Mouse (Mus musculus) CH12.LX (cell line): ENCODE data around the gene Fbxl21. TPM values are rescaled to one million over a fixed set of nuclear protein-coding genes. Genes with fewer than 3 reads are reported as not detected.
A peak's percentile ranks its signal among the peaks of the same experiment; 100 is the strongest.

ENCODE experiments used
- DNase-seq: peaks from one replicate; pipeline ENCODE4 v3.0.0-alpha.2; 2013; ENCODE audit errors: extremely low read depth
- H3K27ac ChIP-seq: 2 replicates; pipeline ENCODE4 v1.5.1; 2012; ENCODE audit warnings: low read depth, mild to moderate bottlenecking, control low read depth, moderate library complexity; ENCODE audit not compliant: insufficient read depth
- H3K27me3 ChIP-seq: replicated peaks from 2 replicates; pipeline ENCODE3; 2012; ENCODE audit warnings: inconsistent platforms
- H3K36me3 ChIP-seq, 2 experiments: replicated peaks in 1 of 2; 2 replicates each; pipeline versions ENCODE3 to v1.6.1; 2012; ENCODE audit warnings: inconsistent platforms in 1 of 2, low read length in 1 of 2, mild to moderate bottlenecking in 1 of 2, mixed read lengths in 1 of 2, moderate library complexity in 1 of 2; ENCODE audit not compliant: control insufficient read depth in 1 of 2, insufficient read depth in 1 of 2
- H3K4me1 ChIP-seq, 2 experiments: 2 replicates each; pipeline ENCODE4 v1.6.1; 2012; ENCODE audit warnings: inconsistent platforms in 1 of 2, moderate library complexity in 1 of 2; ENCODE audit not compliant: insufficient read depth in 2 of 2, control insufficient read depth in 1 of 2
- H3K4me2 ChIP-seq: 2 replicates; pipeline ENCODE4 v1.6.1; 2012; ENCODE audit warnings: low read depth, mild to moderate bottlenecking, control low read depth; ENCODE audit not compliant: poor library complexity, insufficient read depth, severe bottlenecking
- H3K4me3 ChIP-seq, 3 experiments: fragments of 150-350 bp in 1 of 3; sonication (generic) in 1 of 3; replicated peaks in 1 of 3; 2 replicates each; pipeline versions ENCODE3 to v1.5.1; 2011 to 2012; ENCODE audit warnings: low read depth in 2 of 3, low read length in 2 of 3, mild to moderate bottlenecking in 2 of 3, moderate library complexity in 2 of 3, control low read depth in 1 of 3, improper control_type of control experiment in 1 of 3, inconsistent platforms in 1 of 3, mixed read lengths in 1 of 3; ENCODE audit not compliant: poor library complexity in 1 of 3
- H3K79me2 ChIP-seq: replicated peaks from 2 replicates; pipeline ENCODE4 v1.6.1; 2012; ENCODE audit warnings: mild to moderate bottlenecking, moderate library complexity; ENCODE audit not compliant: control insufficient read depth, poor library complexity, insufficient read depth, severe bottlenecking; ENCODE audit errors: extremely low read depth
- H3K9ac ChIP-seq: 2 replicates; pipeline ENCODE4 v1.6.1; 2012; ENCODE audit warnings: low read depth, mild to moderate bottlenecking, control low read depth, moderate library complexity; ENCODE audit not compliant: insufficient read depth
- H3K9me3 ChIP-seq: replicated peaks from 2 replicates; pipeline ENCODE3; 2012; ENCODE audit warnings: low read length, inconsistent platforms, mixed read lengths
- BHLHE40 ChIP-seq: IDR thresholded peaks from 2 replicates; pipeline ENCODE4 v1.6.1; 2011; ENCODE audit warnings: mild to moderate bottlenecking, low read depth, low read length, improper control_type of control experiment
- CHD1 ChIP-seq: IDR thresholded peaks from 2 replicates; pipeline ENCODE4 v1.6.1; 2012; ENCODE audit warnings: low read depth, low read length, improper control_type of control experiment, inconsistent platforms
- CTCF ChIP-seq, 2 experiments: IDR thresholded peaks in 1 of 2; conservative IDR thresholded peaks in 1 of 2; 2 replicates each; pipeline ENCODE4 v1.5.1; 2011 to 2012; ENCODE audit warnings: low read depth in 2 of 2, low read length in 2 of 2, improper control_type of control experiment in 1 of 2, inconsistent platforms in 1 of 2, mild to moderate bottlenecking in 1 of 2, moderate library complexity in 1 of 2
- ELF1 ChIP-seq: IDR thresholded peaks from 2 replicates; pipeline ENCODE4 v1.6.1; 2014; ENCODE audit warnings: low read depth, mild to moderate bottlenecking, inconsistent platforms, low read length, improper control_type of control experiment
- ETS1 ChIP-seq: conservative IDR thresholded peaks from 2 replicates; pipeline ENCODE4 v1.6.1; 2012; ENCODE audit warnings: low read depth, mild to moderate bottlenecking, inconsistent platforms, low read length, improper control_type of control experiment, moderate library complexity
- GABPA ChIP-seq: IDR thresholded peaks from 2 replicates; pipeline ENCODE4 v1.6.1; 2012; ENCODE audit warnings: low read depth, low read length, improper control_type of control experiment, inconsistent platforms; ENCODE audit not compliant: insufficient replicate concordance
- IRF4 ChIP-seq: IDR thresholded peaks from 2 replicates; pipeline ENCODE4 v1.6.1; 2014; ENCODE audit warnings: low read depth, mild to moderate bottlenecking, inconsistent platforms, low read length, improper control_type of control experiment
- JUND ChIP-seq: conservative IDR thresholded peaks from 2 replicates; pipeline ENCODE4 v1.6.1; 2011; ENCODE audit warnings: low read depth, low read length, improper control_type of control experiment
- MAX ChIP-seq: IDR thresholded peaks from 2 replicates; pipeline ENCODE4 v1.6.1; 2011; ENCODE audit warnings: low read length, improper control_type of control experiment
- MAZ ChIP-seq: IDR thresholded peaks from 2 replicates; pipeline ENCODE4 v1.6.1; 2012; ENCODE audit warnings: low read depth, mild to moderate bottlenecking, inconsistent platforms, low read length, improper control_type of control experiment, moderate library complexity
- MXI1 ChIP-seq: IDR thresholded peaks from 2 replicates; pipeline ENCODE4 v1.6.1; 2011; ENCODE audit warnings: mild to moderate bottlenecking, low read depth, low read length, improper control_type of control experiment
- RAD21 ChIP-seq: IDR thresholded peaks from 2 replicates; pipeline ENCODE4 v1.6.1; 2011; ENCODE audit warnings: low read depth, mild to moderate bottlenecking, low read length, improper control_type of control experiment, moderate library complexity
- RCOR1 ChIP-seq: conservative IDR thresholded peaks from 2 replicates; pipeline ENCODE4 v1.6.1; 2012; ENCODE audit warnings: low read depth, mild to moderate bottlenecking, inconsistent platforms, low read length, improper control_type of control experiment
- SMC3 ChIP-seq: IDR thresholded peaks from 2 replicates; pipeline ENCODE4 v1.6.1; 2011; ENCODE audit warnings: low read depth, low read length, improper control_type of control experiment
- USF2 ChIP-seq: conservative IDR thresholded peaks from 2 replicates; pipeline ENCODE4 v1.6.1; 2011; ENCODE audit warnings: low read depth, low read length, improper control_type of control experiment
- ZMIZ1 ChIP-seq: IDR thresholded peaks from 2 replicates; pipeline ENCODE4 v1.6.1; 2012; ENCODE audit warnings: low read depth, mild to moderate bottlenecking, inconsistent platforms, low read length, improper control_type of control experiment
- dilution Hi-C: fragments of 300-500 bp; cut with MboI; formaldehyde crosslinking; loops from 2 replicates; pipeline ENCODE4 v1.14.3; 2020; ENCODE audit warnings: low sequenced_read_pairs; ENCODE audit not compliant: extremely low pct_unique_long_range_greater_than_20kb, extremely low pct_ligation_motif_present
- in situ Hi-C: fragments of 300-500 bp; cut with MboI; formaldehyde crosslinking; loops from 3 replicates; pipeline ENCODE4 v1.14.3; 2019; ENCODE audit warnings: low sequenced_read_pairs, low pct_ligation_motif_present, low pct_unique_long_range_greater_than_20kb, mixed read lengths
- polyA plus RNA-seq: library from polyadenylated mRNA; unstranded; fragments of >175 nt; gene quantifications from 2 replicates; pipeline ENCODE4 v1.2.1, GENCODE M21; 2012; ENCODE audit warnings: low read depth; ENCODE audit not compliant: insufficient read length
- total RNA-seq, 2 experiments: library from RNA; depleted of rRNA; stranded (reverse); fragments of 300-350 nt in 1 of 2; fragments of >200 nt in 1 of 2; gene quantifications; 2 replicates each; pipeline ENCODE4 v1.2.3; 2012 to 2014

Fbxl21 gene
- total and polyA plus RNA-seq, 3 experiments, result not detected

DNA sequence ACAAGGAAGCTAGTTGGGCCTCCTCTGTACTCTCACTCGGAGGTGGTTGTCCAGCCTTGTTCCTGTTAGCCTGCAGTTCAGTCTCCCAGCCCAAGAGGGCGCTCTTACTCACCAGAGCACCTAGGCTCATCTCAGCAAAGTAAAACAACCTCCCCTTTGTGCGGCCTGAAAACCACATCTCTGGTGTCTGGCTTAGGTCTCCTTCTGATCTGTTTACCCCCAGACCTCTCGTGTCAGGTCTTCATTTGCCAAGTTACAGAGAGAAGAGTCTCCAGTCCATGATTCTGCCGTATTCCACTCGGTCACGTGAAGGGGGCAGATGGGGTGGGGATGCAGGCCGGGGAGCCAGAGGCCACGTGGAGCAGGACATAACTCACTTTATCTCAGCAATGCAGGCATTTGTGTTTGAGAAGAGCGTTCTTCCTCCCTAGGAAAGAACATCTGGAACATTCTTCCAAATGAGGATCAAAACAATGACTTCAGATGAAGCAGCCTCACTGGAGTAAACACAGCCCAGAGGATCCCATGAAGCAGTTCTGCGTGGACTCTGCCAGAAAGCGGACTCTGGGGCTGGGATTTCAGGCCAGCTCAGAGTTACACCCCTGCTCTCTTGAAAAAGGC lies 53.5 kb downstream of the Fbxl21 start:
- H3K4me1 ChIP-seq, result peaks cover 0 to 4% of the 10 kb centered on the region in 2 experiments; a peak in 1 of 4 replicates
- H3K27ac ChIP-seq, result no peak overlapping the region
- H3K9ac ChIP-seq, result no peak overlapping the region
- peaks cover 75% of the 10 kb centered on the region for H3K27me3 ChIP-seq
- no peak overlapping the region for H3K4me2 ChIP-seq
- peak; percentile 76 to 78 for TF ChIP-seq CTCF (conservative IDR thresholded peaks at IDR 0.05 in 1 of 2, IDR thresholded peaks at IDR 0.05 in 1 of 2; ENCODE audit: low read depth in 2 of 2, low read length in 2 of 2)
- peak; percentile 45 for TF ChIP-seq SMC3
- TF ChIP-seq CHD1, result no peak
- peak; percentile 57 for TF ChIP-seq RAD21
- dilution Hi-C loops, result no loop called here
- H3K4me3 ChIP-seq, result no peak overlapping the region
- H3K79me2 ChIP-seq, result no peaks in the 10 kb centered on the region
- H3K9me3 ChIP-seq, result no peaks in the 10 kb centered on the region
- DNase-seq, result peak; percentile 53
- in situ Hi-C loops, result no loop called here
- H3K36me3 ChIP-seq, result no peaks in the 10 kb centered on the region

DNA sequence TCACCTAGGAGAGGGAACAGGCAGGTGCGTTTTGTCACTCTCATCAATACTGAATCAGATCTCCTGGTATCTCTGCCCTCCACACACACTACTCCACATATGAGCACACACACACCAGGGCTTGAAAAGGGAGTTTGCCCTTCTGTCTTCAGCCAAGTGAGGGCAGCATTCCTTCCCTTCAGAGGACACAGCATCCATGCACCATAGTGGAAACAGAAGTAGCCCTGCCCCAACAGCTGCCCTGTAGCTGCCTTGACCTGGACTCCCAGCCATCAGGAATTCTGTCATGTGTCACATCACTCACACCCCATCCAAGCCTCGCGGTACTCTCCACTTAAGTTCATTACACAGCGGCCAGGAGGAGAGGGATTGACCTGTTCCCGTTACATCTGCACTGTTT lies 55.8 kb downstream of the Fbxl21 start:
- no peaks in the 10 kb centered on the region for H3K36me3 ChIP-seq
- TF ChIP-seq ETS1, result no peak
- TF ChIP-seq IRF4, result no peak
- TF ChIP-seq ELF1, result no peak
- TF ChIP-seq MAZ, result no peak
- TF ChIP-seq GABPA, result no peak
- no peak for TF ChIP-seq ZMIZ1
- no peak for TF ChIP-seq SMC3
- TF ChIP-seq BHLHE40, result no peak
- no peak for TF ChIP-seq MAX
- TF ChIP-seq JUND, result no peak
- TF ChIP-seq USF2, result no peak
- TF ChIP-seq RCOR1, result no peak
- TF ChIP-seq MXI1, result no peak
- in situ Hi-C loops (no loop called here), dilution Hi-C loops (no loop called here)
- no peak overlapping the region for H3K4me3 ChIP-seq
- H3K79me2 ChIP-seq, result no peaks in the 10 kb centered on the region
- no peak overlapping the region for H3K27ac ChIP-seq
- H3K4me1 ChIP-seq, result peaks cover 0 to 4% of the 10 kb centered on the region in 2 experiments; a peak in 1 of 4 replicates
- DNase-seq, result no peak
- no peak overlapping the region for H3K4me2 ChIP-seq
- no peak overlapping the region for H3K9ac ChIP-seq
- H3K27me3 ChIP-seq, result peaks cover 65% of the 10 kb centered on the region
- H3K9me3 ChIP-seq, result no peaks in the 10 kb centered on the region
